Mouse (Mus musculus): ENCODE results near the gene Lrrc8e.
A peak's percentile ranks its signal among the peaks of the same experiment; 100 is the strongest.

Gene Lrrc8e

DNA sequence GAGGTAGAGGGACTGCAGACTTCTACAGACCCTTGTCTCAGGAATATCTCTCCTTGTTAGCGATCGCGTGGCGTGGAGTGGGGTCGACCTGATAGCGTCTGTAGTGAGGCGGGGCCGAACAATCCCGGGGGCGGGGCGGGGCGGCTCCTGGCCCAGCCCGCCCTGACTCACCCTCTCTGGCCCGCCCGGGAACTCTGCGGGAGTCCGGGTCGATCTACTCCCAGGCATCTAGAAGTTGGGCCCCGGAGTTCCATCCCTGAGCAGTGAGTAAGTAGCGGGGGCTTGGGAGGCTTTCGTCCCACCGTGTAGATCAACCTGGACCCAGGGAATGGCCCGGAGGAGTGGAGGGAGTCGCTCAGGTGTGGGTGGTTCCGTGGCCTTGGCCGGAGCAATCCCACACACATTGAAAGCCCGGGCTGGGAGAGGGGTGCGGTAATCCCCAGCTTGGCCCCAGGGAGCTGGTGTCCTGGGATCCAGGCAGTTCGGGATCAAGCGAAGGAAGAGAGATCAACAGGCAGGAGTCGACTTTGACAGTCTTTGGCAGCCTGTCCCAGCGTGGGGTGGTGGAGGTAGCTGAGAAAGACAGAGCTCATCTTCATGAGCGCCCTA lies at the start of gene Lrrc8e:
Gene Lrrc8e (plus strand): TSS at position 89 of the 609 bp plus-strand sequence.
- DNase-seq (ENCODE audit: low spot score in 2 of 2) = peak; percentile 45 to 52

DNA sequence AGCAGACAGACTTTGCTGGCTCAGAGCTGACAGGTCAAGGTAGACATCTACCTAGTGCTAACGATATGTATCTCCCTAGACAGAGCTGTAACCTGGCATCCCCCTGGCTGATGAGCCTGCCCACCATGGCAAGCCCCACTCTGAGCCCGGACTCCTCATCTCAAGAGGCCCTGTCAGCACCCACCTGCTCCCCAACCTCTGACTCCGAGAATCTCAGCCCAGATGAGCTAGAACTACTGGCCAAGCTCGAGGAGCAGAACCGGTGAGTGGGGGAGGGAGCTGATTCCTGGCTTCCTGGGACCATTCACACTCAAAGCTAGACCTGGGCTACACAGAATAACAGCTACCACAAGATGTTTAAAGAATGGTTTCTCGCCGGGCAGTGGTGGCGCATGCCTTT lies 43.2 kb upstream of the Lrrc8e start:
- no peak for DNase-seq (ENCODE audit: low spot score in 2 of 2)

DNA sequence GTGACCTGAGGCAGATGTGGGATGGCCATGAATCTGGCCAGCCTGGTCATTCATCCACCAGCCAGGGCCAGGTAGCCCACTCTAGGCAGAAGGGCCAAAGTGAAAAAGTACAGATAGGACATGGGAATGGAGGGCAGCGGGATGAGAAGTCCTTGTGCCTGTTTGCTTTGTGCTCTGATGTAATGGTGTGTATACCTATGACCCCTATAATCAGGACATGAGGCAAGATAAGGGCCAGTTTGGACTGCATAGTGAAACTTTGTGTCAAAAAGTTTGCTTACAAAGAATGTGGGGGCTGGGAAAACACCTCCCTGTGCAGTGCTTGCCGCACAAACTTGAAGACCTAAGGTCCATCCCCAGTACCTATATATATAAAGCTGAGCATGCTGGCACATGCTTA lies 40.5 kb upstream of the Lrrc8e start:
- DNase-seq (ENCODE audit: low spot score in 2 of 2) = no peak

DNA sequence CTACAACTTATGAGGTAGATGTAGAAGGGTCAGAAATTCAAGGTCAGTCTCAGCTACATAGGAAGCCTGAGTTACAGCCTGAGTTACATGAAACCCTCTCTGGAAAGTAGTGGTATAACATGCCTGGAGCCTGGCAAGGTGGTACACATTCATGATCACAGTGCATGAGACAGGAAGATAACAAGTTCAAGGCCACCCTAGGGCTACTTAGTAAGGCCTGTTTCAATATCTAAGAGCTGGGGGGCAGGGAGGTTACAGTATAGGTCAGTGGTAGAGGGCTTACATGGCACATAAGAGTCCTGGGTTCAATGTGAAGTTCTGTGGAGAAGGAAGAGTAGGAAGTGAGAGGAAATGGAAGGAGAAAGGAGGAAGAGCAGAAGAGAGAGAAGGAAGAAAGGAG lies 38.0 kb upstream of the Lrrc8e start:
- DNase-seq (ENCODE audit: low spot score in 2 of 2) = no peak

DNA sequence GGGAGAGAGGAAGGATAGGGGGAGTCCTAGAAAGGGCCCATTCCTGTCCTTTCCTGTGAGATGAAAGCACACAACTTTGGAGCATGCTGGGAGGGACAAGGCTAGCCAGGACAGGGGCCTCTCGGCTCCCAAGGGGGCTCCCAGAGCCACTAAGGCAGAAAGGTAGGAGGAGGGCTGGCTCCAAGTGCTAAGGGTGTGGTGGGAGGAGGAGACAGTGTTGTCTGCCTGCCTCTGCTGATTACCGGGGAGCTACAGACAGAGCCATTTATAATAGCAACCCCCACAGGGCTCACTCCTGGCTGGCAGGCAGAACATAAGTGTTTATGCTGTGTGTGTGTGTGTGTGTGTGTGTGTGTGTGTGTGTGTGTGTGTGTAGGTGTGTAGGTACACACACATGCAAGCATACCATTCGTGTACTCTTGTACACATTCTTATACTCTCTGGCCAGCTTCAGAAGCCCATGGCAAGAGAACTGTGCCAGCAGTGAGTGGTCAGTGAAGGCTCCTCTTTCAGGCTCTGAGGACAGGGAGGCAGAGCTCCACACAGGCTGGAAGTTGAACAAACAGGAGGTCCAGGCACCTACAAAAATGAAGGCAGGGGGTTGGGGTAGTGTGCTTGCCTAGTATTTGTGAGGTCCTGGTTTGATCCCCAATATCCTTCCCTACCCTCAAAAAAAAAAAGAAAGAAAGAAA lies 37.5 kb upstream of the Lrrc8e start:
- DNase-seq (ENCODE audit: low spot score in 2 of 2) = no peak

DNA sequence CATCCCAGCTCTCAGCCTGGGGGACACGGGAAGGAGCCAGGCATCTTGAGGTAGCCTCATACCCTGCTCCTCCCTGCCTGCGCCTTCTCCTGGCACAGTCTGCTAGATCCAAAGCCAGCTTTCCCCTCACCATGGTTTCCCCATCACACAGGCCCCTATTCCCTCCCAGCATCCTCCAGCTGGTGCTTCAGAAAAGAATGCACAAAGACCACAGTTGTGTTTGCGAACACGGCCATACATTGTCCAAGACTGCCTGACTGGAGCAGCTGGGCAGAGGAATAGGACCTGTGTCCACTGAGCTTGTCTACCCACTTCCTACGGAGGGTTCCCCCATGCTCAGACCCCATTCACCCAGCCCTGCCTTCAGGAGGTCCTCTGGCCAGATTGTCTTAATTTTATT lies 34.3 kb upstream of the Lrrc8e start:
- DNase-seq (ENCODE audit: low spot score in 2 of 2) = no peak

DNA sequence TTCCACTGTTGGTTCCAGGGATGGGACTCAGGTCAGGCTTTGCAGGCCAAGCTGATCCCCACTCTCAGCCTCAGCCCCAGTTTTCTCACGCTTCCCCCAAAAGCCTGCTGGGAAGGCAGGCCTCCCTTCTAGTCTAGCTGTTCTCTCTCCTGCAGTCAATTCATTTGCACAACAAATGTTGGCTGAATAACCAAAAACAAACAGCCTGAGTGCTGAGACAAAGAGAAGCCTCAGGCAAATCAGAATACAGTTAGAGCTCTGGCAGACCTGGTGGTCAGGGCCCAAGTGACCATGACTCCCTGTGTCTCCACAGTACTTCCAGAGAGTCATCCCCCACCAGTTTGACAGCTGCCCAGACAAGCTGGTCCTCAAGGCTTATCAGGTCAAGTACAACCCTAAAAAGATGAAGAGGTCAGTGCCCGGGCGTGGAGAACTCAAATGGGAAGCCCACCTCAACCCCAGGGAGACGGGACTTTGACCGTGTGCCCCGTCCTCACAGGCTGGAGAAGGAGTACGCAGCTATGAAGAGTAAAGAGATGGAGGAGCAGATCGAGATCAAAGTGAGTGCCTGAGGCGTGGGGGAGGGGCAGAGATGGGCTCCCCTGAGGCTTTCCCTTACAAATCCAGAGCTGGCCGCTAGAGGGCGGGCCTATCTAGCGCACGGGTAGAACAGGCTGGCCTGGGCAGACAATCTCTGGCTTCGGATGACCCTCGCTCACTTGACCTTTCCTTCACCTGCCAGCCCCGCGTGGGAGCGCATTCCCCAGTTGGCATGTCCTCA lies 33.6 kb upstream of the Lrrc8e start:
- DNase-seq (ENCODE audit: low spot score in 2 of 2) = peak; percentile 84 to 86

DNA sequence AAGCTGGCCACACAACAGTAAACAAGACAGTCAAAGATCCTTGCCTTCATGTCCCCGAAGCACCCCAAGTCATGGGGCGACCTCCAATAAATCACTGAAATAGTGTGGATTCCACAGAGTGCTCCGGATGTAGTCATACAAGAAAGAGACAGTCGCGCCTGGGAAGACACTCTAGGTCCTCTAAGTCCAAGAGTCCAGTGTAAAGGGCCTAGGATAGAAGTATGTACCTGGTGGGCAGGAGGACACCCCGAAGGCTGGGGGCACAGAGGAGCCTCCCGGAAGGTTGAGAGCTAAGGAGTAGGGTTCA lies 33.1 kb upstream of the Lrrc8e start:
- no peak for DNase-seq (ENCODE audit: low spot score in 2 of 2)

DNA sequence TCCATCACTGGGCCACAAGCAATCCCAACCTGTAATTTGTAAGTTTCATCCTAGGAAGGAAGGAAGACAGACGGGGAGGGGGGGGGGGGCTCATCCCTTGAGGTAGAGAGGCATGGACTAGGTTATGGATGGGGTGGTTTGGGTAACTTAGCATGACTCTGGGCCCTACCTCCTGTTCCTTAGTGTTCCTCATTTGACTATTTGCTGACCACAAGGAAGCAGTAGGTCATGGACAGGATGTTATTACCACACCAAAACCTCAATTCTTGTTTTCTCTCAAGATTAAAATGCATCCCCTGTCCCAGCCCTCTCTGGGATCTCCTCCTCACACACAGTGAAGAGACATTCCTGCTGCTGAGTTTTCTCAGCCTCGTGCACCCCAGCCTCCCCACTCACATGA lies 25.3 kb upstream of the Lrrc8e start:
- DNase-seq (ENCODE audit: low spot score in 2 of 2) = no peak

DNA sequence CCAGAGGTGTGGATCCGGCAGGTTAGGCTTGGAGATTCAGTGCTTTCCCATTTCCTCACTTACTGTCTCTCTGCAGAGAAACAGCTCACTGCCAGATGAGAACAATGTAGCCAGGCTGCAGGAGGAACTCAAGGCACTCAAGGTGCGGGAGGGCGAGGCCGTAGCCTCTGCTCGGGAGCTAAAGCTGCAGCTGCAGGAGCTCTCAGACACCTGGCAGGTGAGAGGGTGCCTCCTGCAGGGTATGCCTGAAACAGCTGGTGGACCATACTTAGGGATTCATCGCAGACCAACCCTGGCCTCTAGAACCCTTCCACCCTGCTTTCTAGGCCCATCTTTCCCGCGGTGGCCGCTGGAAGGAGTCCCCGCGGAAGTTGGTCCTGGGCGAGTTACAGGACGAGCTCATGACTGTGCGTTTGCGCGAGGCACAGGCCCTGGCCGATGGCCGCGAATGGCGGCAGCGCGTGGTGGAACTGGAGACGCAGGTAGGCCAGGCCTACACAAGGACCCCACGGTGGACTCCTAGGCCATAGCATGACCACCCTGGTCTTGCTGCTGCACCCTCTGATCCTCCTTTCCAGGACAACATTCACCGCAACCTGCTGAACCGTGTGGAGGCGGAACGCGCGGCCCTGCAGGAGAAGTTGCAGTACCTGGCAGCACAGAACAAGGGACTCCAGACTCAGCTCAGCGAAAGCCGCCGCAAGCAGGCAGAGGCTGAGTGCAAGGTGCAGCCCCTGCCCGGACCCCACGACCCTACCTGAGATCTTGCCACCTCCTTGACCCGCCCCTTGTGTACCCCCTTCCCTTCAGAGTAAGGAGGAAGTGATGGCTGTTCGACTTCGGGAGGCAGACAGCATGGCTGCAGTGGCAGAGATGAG lies 21.1 kb upstream of the Lrrc8e start:
- no peak for DNase-seq (ENCODE audit: low spot score in 2 of 2)

DNA sequence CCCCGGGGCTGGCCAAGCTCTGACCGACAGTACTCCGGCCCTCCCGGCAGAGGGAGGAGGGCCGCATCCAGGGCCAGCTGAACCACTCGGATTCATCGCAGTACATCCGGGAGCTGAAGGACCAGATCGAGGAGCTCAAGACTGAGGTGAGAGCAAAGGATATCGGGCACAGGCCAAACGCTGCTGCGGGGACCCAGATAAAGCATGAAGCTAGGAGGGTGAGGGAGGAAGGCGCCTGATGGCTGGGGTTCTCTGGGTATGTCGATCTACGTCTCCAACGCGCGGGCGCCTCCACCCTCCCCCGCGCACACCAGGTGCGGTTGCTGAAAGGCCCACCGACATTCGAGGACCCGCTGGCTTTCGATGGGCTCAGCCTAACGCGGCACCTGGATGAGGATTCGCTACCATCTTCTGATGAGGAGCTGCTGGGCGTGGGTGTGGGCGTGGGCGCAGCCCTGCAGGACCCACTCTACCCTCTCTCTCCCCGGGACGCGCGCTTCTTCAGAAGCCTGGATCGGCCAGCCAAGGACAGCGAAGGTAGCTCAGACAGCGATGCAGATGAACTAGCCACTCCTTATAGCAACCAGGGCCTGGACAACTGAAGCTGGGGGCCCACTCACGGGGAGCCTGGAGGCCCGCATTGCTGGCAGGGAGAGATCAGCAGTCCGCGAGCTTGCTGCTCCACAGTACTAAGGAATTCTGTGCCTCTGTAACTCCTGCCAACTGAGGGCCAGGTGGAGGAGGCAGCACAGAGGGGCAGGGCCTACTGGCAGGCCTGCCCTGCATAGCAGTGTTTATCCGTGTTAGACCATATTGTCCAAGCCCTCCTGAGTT lies 20.2 kb upstream of the Lrrc8e start:
- no peak for DNase-seq (ENCODE audit: low spot score in 2 of 2)

DNA sequence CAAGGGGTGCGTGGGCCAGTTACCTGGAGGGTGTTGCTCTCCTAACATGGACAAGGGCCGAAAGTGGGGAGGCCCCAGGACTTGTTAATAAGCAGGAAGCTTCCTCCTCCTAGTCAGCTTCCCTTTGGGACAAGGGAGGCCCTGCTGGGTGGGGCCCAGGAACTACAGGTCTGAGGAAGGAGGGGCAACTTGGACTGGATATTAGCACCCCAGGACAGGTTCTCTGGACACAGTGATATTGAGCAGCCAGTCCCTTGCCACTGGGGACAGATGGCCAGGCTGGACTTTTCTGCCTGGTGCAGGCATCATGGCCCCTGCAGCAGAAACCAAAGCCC lies 19.6 kb upstream of the Lrrc8e start:
- no peak for DNase-seq (ENCODE audit: low spot score in 2 of 2)

DNA sequence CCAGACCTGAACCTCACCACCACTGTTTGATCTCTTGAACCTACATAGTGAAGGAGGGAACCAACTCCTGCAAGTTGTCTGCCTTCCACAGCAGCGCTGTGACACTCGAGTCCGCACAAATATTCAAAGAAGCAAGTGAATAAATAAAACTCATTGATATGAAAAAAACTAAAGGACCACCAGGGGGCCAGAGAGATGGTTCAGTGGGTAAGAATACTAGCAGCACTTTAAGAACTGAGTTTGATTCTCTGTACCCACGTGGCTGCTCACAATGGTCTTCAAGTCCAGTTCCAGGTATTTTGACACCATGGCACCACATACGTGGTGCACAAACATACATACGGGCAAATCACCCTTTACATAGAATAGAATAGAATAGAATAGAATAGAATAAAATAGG lies 15.5 kb upstream of the Lrrc8e start:
- DNase-seq (ENCODE audit: low spot score in 2 of 2) = no peak

DNA sequence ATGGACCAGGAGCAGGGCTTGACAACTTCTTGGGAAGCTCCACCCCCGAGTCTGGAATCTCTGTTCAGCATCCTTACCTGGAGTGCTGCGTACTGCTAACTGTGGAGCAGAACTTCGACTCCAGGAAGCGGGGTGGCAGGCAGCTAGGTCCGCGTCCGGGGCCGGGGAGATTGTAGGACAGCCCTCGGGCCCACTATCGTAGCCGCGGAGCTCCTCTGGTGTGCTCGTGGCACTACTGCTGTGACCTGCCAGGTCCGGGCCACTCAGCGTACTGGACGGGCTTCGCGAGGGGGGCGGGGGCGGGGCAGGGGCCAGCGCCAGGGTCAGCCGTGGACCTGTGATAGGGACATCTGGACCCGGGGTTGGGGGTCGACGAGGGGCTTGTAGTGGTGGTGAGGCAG lies 13.8 kb upstream of the Lrrc8e start:
- DNase-seq (ENCODE audit: low spot score in 2 of 2) = peak; percentile 13 to 16

DNA sequence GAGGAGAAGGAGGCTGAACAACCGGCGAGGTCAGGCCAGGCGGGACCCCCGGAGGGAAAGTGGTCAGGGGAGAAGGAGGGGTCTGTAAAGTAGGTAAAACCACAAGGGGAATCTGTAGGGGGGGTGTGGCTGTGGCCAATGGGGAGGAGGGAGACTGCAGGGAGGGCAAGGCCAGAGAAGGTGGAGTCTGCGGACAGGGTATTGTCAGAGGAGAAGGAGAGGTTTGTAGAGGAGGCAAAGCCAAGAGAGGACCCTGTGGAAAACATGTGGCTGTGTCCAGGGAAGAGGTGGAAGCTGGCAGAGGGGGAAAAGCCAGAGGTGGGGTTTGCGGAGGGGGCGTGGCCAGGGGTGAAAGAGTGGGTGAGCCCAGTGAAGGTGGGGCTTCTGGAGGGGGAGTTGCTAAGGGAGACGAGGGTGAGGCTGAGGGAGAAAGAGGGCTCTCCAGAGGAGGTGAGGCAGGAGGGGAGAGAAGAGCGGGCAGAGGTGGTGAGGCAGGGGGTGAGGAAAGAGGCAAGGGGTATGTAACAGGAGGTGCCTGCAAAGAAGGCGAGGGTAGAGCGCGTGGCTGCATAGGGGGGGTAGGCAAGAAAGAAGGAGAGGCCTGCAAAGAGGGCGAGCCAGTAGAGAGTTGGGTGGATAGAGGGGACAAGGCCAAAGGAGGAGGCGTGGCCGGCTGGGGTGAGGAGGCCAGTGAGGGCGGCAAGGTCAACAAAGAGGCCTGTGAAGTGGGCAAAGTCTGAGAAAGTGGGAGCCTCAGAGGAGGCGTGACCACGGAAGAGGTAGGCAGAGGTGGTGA lies 13.2 kb upstream of the Lrrc8e start:
- peak; percentile 60 to 66 for DNase-seq (ENCODE audit: low spot score in 2 of 2)

DNA sequence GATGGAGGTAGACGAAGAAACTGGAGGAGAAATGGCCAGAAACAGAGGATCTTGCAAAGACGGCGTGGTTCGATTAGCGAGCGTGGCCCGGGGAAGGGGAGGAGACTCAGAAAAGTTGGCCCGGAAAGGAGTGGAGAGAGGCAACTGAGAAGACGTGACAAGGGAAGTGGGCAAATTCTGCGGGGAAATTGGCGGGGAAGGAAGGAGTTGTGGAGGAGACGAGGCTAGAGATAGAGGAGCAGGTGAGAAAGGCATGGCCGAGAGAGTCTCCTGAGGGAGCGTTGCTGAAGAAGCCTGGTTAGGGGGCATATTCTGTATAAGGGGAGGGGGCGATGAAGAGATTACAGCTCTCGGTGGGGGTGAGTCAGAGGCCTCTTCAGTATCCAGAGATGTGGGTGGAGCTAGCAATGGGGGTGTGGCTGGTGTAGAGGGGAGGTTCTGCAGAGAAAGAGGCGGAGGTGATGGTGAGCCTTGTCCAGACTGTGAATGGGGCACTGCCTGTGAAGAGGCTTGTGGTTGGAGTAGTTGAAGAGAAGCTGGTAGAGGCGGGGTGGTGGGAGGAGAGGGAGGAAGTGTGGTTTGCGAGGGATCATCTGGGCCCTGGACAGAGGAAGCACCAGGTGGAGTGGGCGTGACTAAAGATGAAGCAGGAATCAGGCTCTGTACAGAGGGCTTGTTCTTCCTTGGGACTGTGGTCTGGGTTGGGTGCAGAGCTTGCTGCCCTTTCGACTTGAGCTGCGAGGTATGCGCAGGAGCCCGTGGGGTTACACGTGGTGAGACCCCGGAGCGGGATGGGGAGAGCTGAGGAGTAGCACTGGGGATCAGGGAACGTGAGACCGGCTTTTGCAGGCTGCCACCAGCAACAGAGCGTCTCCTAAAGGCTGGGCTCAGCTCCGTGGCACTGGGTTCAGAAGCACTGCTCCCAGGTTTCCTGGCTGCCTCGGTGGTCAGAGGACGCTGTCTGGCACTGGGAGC lies 12.3 kb upstream of the Lrrc8e start:
- peak; percentile 67 to 76 for DNase-seq (ENCODE audit: low spot score in 2 of 2)

DNA sequence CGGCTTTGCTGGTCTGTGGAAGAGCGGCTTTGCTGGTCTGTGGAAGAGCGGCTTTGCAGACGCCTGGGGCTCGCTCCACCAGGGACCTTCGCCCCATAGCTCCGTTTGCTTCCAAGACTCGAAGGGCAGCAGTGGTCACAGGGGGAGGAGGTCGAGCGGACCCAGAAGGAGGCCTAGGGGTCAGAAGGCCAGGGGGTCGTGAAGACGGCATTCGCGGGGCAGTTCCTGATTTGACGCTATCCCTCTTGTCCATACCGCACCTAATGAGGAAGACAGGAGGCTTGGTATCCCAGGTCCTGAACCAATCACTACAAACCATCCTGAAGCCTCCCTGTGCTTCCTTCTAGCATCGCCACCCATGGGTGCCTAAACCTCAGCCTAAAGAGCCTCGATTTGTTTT lies 10.3 kb upstream of the Lrrc8e start:
- no peak for DNase-seq (ENCODE audit: low spot score in 2 of 2)

DNA sequence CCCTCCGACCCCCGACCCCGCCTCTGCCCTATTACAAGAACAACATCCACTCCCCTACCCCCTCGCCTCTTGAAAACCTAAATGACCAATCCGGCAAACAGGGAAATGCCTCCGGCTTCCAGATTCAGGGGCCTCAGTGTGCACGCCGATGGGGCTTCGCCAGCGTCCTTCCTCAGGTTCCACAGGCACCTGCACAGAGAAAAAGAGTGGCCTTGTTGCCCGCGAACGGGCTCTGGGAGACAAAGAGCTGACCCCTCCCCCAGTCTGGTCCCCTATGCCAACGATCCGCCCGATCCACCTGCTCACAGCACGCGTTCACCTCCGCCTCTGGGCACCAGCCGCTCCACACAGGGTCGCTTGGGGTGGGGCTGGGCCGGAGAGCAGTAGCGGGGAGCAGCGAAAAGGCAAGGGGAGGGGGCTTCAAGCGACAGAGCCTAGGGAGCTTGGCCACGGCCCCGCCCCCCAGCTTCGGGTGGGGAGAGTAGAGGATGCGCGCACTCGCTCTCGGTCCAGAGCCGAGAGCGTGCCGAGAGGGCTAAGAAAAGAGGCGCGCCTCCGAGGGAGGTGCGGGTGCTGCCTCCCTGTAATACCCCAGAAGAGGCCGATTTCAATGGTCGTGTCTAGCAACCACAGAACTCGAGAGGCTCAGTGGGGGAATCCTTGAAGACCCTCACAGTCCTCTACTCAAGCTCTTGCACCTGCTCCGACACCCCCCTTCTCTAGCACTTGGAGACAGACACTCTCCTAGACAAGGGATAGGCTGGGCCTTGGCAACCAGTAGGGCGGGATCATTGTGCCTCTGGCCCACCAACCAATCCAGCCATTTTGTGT lies 9.6 kb upstream of the Lrrc8e start, which contains the start of gene Prr36:
Gene Prr36 (minus strand): TSS at position 669 of the 831 bp plus-strand sequence.
- no peak for DNase-seq (ENCODE audit: low spot score in 2 of 2)
